Mouse (Mus musculus): ENCODE measurements around the gene Atp5f1.
"Not testable (repeated sequence)": the region's sequence is repeated elsewhere in the genome, so short reads cannot be mapped to it uniquely, and the experiment has no call there.

The Atp5f1 gene

GRCm38 (mm10) chr3:105932240-105933071, 27.4 kb downstream of the Atp5f1 start, which contains the start of gene I830077J02Rik:
TSS of gene I830077J02Rik (minus strand) at chr3:105932664.
- in situ Hi-C loops (cut with MboI, MseI), result no loop called here

DNA sequence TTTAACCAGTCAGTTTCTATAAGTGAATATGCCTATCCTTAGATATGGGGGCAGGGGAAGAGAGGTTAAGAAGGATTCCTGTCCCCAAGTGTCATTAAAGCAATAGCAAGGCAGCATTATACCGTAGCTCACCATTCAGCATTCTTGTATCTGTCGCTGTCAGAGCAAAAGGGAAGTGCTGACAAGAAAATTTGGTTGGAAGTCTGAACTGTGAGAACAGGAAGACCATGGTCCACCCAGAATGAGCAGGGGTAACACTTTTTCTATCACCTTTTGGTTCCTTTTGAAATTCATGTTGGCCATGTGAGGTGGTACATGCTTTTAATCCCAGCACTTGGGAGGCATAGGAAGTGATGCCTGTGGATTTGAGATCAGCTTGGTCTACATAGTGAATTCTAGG, 28.8 kb downstream of the Atp5f1 start:
- in situ Hi-C loops (cut with MboI, MseI), result no loop called here

- in situ Hi-C loops (cut with MboI, MseI), result no loop called here
Measured at GRCm38 (mm10) chr3:105929821-105930220, 30.1 kb downstream of the Atp5f1 start.

- in situ Hi-C loops (cut with MboI, MseI), result no loop called here
Measured at GRCm38 (mm10) chr3:105928781-105929180, 31.1 kb downstream of the Atp5f1 start.

DNA sequence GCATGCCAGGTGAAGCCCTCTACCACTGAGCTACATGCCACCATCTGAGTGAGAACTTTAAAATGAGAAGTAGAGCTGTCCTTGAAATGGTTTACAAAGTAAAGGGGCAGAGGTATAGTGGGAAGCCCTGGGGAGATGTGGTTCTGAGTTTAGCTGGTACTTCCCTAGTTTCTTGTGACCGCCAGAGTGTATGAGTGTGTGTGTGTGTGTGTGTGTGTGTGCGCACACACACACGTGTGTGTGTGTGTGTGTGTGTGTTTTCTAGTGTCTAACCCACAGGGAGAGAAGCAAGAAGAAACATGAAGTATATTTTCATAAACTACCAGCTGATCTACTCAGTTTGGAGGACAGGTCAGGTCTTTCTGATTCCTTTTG, 31.7 kb downstream of the Atp5f1 start:
- in situ Hi-C loops (cut with MboI, MseI), result no loop called here

GRCm38 (mm10) chr3:105927561-105928194, 32.2 kb downstream of the Atp5f1 start:
- in situ Hi-C loops (cut with MboI, MseI), result no loop called here

DNA sequence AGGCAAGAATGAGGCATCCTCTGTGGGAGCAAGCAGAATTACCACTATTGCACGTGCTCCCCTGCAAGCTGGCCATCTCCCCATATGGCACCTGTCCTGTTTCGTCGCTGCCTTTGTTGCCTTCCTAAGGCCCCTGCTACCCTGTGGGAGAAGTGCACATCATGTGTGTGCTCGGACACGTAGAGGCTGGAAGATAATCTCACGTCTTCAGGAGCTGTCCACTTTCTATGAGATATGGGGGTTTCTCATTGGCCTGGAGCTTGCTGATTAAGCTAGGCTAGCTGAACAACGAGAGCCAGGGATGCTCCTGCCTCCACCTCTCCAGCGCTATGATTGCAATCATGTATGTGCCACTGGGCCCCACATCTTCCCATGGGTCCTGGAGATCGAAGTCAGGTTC, 35.3 kb downstream of the Atp5f1 start:
- in situ Hi-C loops (cut with MboI, MseI), result no loop called here

GRCm38 (mm10) chr3:105921959-105922358, 37.9 kb downstream of the Atp5f1 start:
- in situ Hi-C loops (cut with MboI, MseI), result no loop called here

- in situ Hi-C loops (cut with MboI, MseI), result not testable (repeated sequence)
Measured at GRCm38 (mm10) chr3:105920743-105921142, 39.2 kb downstream of the Atp5f1 start.

- in situ Hi-C loops (cut with MboI, MseI), result no loop called here
Measured at GRCm38 (mm10) chr3:105918355-105918745, 41.5 kb downstream of the Atp5f1 start.

- in situ Hi-C loops (cut with MboI, MseI), result no loop called here
Measured at GRCm38 (mm10) chr3:105917656-105918354, 42.1 kb downstream of the Atp5f1 start.

GRCm38 (mm10) chr3:105916455-105916854, 43.4 kb downstream of the Atp5f1 start:
- in situ Hi-C loops (cut with MboI, MseI), result not testable (repeated sequence)

DNA sequence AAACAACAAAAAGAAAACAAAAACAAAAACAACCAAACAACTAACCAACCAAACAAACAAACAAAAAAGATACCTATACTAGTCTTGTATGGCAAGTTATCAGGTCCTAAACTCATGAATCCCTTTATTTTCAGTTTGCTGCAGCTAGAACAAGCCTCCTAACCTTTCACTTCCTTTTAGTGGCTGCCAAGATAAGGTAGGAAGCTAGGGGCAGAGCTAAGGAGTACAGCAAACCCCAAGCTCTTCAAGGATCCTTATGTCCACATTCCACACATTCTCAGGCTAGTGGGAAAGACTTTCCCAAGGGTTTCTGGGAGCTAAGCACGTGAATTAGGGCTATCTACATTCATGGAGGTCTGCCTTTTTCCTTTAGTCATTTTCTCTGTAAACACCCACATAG, 44.6 kb downstream of the Atp5f1 start:
- in situ Hi-C loops (cut with MboI, MseI), result no loop called here

DNA sequence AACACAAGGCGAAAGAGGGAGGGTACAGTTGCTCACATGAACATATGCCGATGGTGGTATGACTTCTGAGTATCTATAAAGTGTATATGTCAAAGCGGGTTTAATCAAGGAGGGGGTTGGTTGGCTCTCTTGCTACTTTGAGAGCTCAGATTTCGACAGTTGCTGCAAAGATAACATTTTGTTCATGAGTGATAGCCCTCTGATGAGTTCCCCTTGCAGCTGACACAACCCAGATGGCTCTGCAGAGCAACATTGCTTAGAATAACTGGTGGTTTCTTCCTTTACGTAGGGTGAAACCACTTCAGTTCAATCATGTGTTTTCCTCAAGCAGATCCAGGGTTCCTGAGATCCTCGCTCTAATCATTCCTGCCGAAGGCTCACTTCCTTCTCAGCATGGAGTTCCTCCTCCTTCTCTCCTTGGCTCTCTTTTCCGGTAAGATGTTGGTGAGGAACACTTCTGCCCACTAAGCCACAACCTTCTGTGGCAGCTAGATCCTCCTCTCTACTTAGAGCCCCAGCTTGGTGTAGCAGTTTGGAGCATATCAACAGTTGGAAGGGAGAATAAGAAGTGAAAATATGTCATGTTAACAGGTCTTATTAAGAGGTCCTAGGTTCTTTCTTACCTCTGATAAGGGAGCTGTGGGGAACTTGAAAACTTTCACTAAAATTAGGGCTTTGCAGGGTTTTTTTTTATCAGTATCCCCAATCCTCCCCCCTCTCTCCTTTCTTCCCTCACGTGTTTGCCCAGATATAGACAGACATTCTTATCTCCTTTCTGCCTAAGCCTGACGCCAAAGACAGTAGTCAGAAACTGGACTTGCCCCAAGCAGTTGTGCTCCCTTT, 45.8 kb downstream of the Atp5f1 start:
- in situ Hi-C loops (cut with MboI, MseI), result no loop called here

- in situ Hi-C loops (cut with MboI, MseI), result no loop called here
Measured at GRCm38 (mm10) chr3:105912097-105912880, 47.6 kb downstream of the Atp5f1 start.

DNA sequence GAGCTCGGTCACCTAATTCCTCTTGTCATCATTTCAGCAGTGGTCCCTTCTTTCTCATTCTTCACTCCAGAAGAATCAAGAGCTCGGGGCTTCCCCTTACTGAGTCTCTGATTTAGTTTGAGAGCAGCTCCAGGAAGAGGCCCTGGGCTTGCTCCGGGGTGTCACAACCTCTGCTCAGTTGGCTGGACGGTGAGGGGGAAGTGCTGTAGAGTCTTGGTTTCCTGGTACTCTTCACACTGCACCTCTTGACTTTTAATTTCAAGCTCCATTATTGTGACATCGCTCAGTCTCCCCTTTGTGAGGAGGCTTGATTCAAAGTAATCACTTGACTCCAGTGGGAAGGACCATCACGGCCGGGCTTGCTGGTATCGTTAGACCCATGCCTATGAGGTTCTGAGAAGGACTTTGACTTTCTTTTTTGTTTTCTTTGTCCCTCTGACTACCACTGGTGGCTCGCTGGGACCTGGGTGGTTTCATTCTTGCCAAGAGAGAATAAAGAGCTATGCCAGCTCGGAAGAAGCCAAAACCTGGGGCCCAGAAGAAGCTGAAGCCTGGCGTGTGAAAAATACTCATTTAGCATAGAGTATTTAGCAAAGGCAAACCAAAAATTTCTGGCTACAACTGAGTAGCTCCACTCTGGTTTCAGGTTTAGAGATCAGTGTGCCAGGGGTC, 49.2 kb downstream of the Atp5f1 start:
- in situ Hi-C loops (cut with MboI, MseI), result no loop called here

DNA sequence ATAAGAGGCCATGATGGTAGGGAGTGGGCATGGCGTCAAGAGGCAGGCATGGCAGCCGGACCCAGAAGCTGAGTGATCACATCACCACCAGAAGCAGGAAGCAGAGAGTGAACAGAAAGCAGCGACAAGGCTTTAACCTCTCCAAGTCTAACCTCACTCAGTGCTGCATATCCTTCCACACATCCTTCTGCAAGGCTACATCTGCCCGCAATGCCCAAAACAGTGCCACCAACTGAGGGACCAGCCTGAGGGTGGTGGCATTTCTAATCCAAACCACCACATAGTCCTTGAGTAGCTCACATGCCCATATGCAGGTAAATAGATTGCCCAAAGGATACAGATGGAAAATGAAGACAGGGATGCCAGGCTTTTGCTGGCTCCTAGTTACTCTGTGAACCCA, 50.9 kb downstream of the Atp5f1 start:
- in situ Hi-C loops (cut with MboI, MseI), result no loop called here

DNA sequence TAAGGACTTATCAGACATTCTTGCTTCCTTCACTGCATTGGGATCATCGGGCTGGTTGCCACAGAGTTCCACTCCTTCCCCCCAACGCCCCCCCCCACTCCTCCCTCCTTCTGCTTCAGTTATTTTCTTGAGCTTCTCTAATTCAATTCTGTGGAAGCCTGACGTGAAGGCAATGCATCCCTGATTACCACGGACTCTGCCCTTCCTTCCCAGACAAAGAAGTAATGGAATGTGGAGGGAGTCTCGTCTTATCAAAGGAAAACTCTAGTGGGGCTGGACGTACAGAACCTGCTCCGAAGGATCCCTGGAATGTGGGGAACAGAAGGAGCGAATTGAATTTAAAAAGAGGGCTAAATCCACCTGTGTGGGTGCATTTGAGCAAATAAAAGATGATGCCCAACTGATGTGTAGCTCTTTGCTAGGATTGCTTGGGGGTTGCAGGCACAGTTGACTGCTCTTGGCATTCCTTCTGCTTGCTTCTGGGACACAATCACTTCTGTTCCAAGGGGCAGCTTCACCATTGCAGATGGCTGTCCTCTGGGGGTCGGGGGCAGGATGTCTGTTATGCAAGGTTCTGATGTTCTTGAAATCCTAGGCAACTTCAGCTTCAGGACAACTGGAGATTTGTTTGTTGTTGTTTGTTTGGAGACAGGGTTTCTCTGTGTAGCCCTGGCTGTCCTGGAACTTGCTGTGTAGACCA, 51.8 kb downstream of the Atp5f1 start:
- in situ Hi-C loops (cut with MboI, MseI), result no loop called here

GRCm38 (mm10) chr3:105904721-105905120, 55.2 kb downstream of the Atp5f1 start:
- in situ Hi-C loops (cut with MboI, MseI), result no loop called here

DNA sequence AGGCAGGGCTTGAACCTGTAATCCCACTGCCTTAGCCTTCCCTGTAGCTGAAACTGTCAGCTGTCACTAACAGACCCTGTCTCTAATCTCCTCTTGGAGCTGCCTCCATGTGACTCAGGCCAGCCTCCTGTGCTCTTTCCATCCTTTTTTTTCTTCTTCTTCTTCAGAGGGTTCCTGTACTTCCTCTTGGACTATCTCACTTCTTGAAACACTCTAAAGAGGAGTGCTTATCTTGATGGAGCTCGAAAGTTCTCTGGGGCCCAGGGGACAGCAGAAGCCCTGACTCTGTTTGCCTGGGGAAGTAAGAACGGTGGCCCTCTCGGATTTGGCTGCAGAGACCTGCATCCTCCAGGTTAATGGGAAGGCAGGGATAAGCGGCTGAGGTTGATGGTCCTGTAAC, 55.7 kb downstream of the Atp5f1 start:
- in situ Hi-C loops (cut with MboI, MseI), result no loop called here
